In genomic region chr8:127426857-127427256, GRCm38 (mm10) we compare ENCODE assay signal across 25 mouse cellular contexts.
A peak's percentile ranks its signal among the peaks of the same experiment; 100 is the strongest.
DNase-seq lines count a peak whose midpoint lies in the region; ATAC-seq and TF ChIP-seq lines count a peak whose summit lies in the region.
"Had no signal": no experiment of that assay in that cellular context is flagged by ENCODE, and none has a peak within 500 bp of the region (broad histone marks: within the 10 kb centered on the region; RNA-seq: fewer than 3 reads in every experiment).

No protein-coding gene starts in this region.

- DNase-seq in frontal cortex, postnatal 25 days (ENCODE audit: low spot score in 2 of 2) = no peak
- no peak for DNase-seq in left cerebral cortex, adult 2 months (ENCODE audit: extremely low spot score in 1 of 2, low spot score in 2 of 2)
- DNase-seq in left cerebral cortex, adult 11 months (ENCODE audit: low spot score) = no peak
- no peak for DNase-seq in kidney, adult 8-10 months
- no peak for DNase-seq in heart, postnatal 14 days
- DNase-seq: adrenal gland, postnatal 36 days; cerebellum, adult 11-12 months; cerebellum, postnatal 14 days; gastrocnemius, adult 2 months; heart, postnatal 10 days; kidney, adult 2 months; kidney, postnatal 10 days; liver, postnatal 0 days; midbrain, embryonic 14.5 days; right cerebral cortex, postnatal 4 days; thymus, postnatal 25 days had no signal

- peak; percentile 88 for ATAC-seq in frontal cortex, adult (ENCODE audit: low TSS enrichment)
- peak; percentile 92 for ATAC-seq in common myeloid progenitor, adult 5-6 weeks (replicated peaks; ENCODE audit: low read depth, poor library complexity, severe bottlenecking)
- ATAC-seq in megakaryocyte-erythroid progenitor cell, adult 5-6 weeks (replicated peaks; ENCODE audit: low FRiP score, low TSS enrichment, poor library complexity, severe bottlenecking) = 0 out of 2 replicates have a peak, but pooled peaks have one; percentile 15
- ATAC-seq: liver, postnatal 0 days; lung, postnatal 0 days; Patski had no signal

- H3K27ac ChIP-seq in left cerebral cortex, adult 2 months = peak overlapping the region; percentile 36; the same call in 1 of the 2 replicates
- H3K27ac ChIP-seq: embryonic facial prominence, embryonic 13.5 days; gastrocnemius, adult 2 months; hindbrain, embryonic 14.5 days had no signal

- no peak for TF ChIP-seq CTCF in left cerebral cortex, adult 2 months (IDR thresholded peaks at IDR 0.05)

- intact Hi-C loops in left cerebral cortex, adult 2 months (cut with DNase I) = no loop called here
- intact Hi-C loops in heart, postnatal 14 days (cut with DNase I) = loop anchor here (10.0 kb wide), 1 partner anchor 232 kb away; no protein-coding TSS in a partner anchor

- H3K4me3 ChIP-seq in left cerebral cortex, adult 2 months = no peak overlapping the region
- H3K4me3 ChIP-seq: embryonic facial prominence, embryonic 13.5 days; erythroblast, embryonic 14.5 days; gastrocnemius, adult 2 months; heart, embryonic 12.5 days had no signal

Comparison
In these comparisons a context has a peak if more than half of its experiments do, and no peak if none do; other contexts are left out.
1. ATAC-seq: peak in every context shown above with its lines; median percentile 92 in common myeloid progenitor, adult 5-6 weeks; 88 in frontal cortex, adult; 15 in megakaryocyte-erythroid progenitor cell, adult 5-6 weeks.